Mouse (Mus musculus): Measurements from ENCODE around the gene BC055324. TPM values are rescaled to one million over a fixed set of nuclear protein-coding genes. Genes with fewer than 3 reads are reported as not detected.

The BC055324 gene
- polyA plus RNA-seq, 1 experiment, result 8.2 TPM

GRCm38 (mm10) chr1:164001831-164002452 is 7.3 kb upstream of the BC055324 start:
- DNase-seq (ENCODE audit: low read depth), result no peak
- TF ChIP-seq POLR2A (IDR thresholded peaks at IDR 0.05; ENCODE audit: borderline replicate concordance, extremely low read depth, insufficient read depth, insufficient read length, poor library complexity, severe bottlenecking), result no peak
- TF ChIP-seq CTCF (IDR thresholded peaks at IDR 0.05; ENCODE audit: borderline replicate concordance, extremely low read depth, insufficient read depth, insufficient read length), result no peak

- no peak for DNase-seq (ENCODE audit: low read depth)
- TF ChIP-seq CTCF (IDR thresholded peaks at IDR 0.05; ENCODE audit: borderline replicate concordance, extremely low read depth, insufficient read depth, insufficient read length), result no peak
- no peak for TF ChIP-seq POLR2A (IDR thresholded peaks at IDR 0.05; ENCODE audit: borderline replicate concordance, extremely low read depth, insufficient read depth, insufficient read length, poor library complexity, severe bottlenecking)
Observed at GRCm38 (mm10) chr1:163995609-163995913, 965 bp upstream of the BC055324 start.

GRCm38 (mm10) chr1:163994173-163994720 is 349 bp downstream of the BC055324 start:
- TF ChIP-seq POLR2A (IDR thresholded peaks at IDR 0.05; ENCODE audit: borderline replicate concordance, extremely low read depth, insufficient read depth, insufficient read length, poor library complexity, severe bottlenecking) (no peak), CTCF (IDR thresholded peaks at IDR 0.05; ENCODE audit: borderline replicate concordance, extremely low read depth, insufficient read depth, insufficient read length) (no peak)
- no peak for DNase-seq (ENCODE audit: low read depth)

- TF ChIP-seq POLR2A (IDR thresholded peaks at IDR 0.05; ENCODE audit: borderline replicate concordance, extremely low read depth, insufficient read depth, insufficient read length, poor library complexity, severe bottlenecking) (no peak), CTCF (IDR thresholded peaks at IDR 0.05; ENCODE audit: borderline replicate concordance, extremely low read depth, insufficient read depth, insufficient read length) (no peak)
- no peak for DNase-seq (ENCODE audit: low read depth)
Observed at GRCm38 (mm10) chr1:163992371-163992770, 2.2 kb downstream of the BC055324 start.

DNA sequence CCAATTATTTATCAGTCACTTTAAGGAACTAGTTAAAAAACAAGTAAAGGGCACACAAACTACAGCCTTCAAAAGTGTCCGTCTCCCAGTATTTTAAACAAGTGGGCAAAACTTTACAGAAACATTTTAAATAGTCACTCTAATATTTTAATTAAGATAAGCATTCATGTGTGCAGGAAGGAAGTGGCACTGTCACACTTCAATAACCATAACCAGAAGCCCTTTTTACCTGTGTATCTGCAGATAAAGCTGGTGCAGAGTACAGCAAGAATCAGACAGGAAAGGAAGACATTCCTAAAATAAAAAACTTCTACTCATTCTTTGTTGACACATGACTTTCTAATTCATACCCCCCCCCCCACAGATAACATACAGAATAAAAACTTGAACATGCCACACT is 18.1 kb downstream of the BC055324 start:
- no peak for DNase-seq (ENCODE audit: low read depth)
- TF ChIP-seq CTCF (IDR thresholded peaks at IDR 0.05; ENCODE audit: borderline replicate concordance, extremely low read depth, insufficient read depth, insufficient read length) (no peak), POLR2A (IDR thresholded peaks at IDR 0.05; ENCODE audit: borderline replicate concordance, extremely low read depth, insufficient read depth, insufficient read length, poor library complexity, severe bottlenecking) (no peak)

DNA sequence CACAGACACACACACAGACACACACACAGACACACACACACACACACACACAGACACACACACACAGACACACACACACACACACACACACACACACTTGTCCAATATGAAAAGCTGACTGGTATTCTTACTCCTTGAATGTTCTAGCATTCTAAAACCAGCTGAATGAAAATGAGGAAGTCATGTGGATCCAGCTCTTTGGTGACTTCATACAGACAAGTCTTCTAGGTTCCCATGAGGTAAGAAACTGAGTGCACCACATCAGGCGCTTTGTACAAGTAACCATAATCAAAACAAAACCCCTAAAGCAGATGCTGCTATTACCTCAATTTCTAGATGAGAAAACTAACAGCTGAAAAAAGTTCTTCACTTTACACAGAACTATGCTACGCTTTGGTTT is 19.5 kb downstream of the BC055324 start:
- no peak for DNase-seq (ENCODE audit: low read depth)
- TF ChIP-seq CTCF (IDR thresholded peaks at IDR 0.05; ENCODE audit: borderline replicate concordance, extremely low read depth, insufficient read depth, insufficient read length) (no peak), POLR2A (IDR thresholded peaks at IDR 0.05; ENCODE audit: borderline replicate concordance, extremely low read depth, insufficient read depth, insufficient read length, poor library complexity, severe bottlenecking) (no peak)

GRCm38 (mm10) chr1:163974471-163974870 is 20.1 kb downstream of the BC055324 start:
- TF ChIP-seq POLR2A (IDR thresholded peaks at IDR 0.05; ENCODE audit: borderline replicate concordance, extremely low read depth, insufficient read depth, insufficient read length, poor library complexity, severe bottlenecking) (no peak), CTCF (IDR thresholded peaks at IDR 0.05; ENCODE audit: borderline replicate concordance, extremely low read depth, insufficient read depth, insufficient read length) (no peak)

DNA sequence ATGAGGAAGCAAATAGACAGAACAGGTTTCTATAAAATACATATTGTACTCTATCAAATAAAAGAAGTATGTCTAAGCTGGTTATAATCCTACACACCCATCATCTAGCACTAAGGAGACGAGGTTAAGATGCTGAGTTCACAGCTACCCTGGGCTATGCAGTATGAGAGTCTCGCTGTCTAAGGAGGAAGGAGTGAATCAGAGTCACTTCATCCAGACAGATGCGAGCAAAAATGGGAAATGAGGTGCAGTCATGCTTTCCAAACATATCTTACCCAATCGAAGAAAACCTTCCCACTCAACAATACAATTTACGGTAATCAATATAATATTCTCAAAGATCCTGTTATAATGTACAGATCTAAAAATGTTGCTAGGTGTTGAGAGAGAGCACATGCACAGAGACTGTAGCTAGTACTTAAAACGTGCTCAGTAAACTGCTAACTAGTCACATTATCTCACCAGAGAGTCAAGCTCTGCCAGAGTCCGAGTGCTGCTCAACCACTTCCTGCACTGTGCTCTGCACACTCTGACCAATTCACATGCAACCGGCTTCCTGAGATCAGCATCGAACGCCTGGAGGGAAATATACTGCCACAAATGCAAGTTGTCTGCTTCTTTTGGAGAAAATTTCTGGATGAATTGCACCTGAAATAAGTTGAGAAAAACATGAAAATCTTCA is 30.4 kb downstream of the BC055324 start:
- no peak for DNase-seq (ENCODE audit: low read depth)
- TF ChIP-seq CTCF (IDR thresholded peaks at IDR 0.05; ENCODE audit: borderline replicate concordance, extremely low read depth, insufficient read depth, insufficient read length) (no peak), POLR2A (IDR thresholded peaks at IDR 0.05; ENCODE audit: borderline replicate concordance, extremely low read depth, insufficient read depth, insufficient read length, poor library complexity, severe bottlenecking) (no peak)

More at GRCm38 (mm10) chr1:163974471-163974870, 20.1 kb downstream of the BC055324 start:
- DNase-seq (ENCODE audit: low read depth), result no peak

GRCm38 (mm10) chr1:163958036-163958435 is 36.6 kb downstream of the BC055324 start:
- no peak for TF ChIP-seq POLR2A (IDR thresholded peaks at IDR 0.05; ENCODE audit: borderline replicate concordance, extremely low read depth, insufficient read depth, insufficient read length, poor library complexity, severe bottlenecking)
- TF ChIP-seq CTCF (IDR thresholded peaks at IDR 0.05; ENCODE audit: borderline replicate concordance, extremely low read depth, insufficient read depth, insufficient read length), result no peak
- DNase-seq (ENCODE audit: low read depth), result no peak

DNA sequence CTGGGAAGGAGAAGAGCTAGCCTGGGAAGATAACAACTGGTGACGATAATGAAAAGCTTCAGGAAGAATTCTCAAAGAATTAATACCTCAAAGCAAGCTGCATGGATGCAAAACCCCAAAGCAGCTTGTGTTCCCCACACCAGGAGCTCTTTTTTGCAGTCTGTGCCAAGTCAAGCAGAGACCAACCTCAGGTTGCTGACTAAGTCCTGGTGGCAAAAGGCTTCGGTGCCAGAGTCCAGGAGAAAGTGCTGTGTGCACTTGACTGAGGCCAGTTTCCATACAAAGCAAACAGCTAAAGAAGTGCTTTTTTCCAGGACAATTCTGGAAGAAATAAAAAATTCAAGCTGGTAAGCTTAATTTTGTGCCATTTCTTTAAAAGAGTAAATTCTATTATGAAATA is 41.2 kb downstream of the BC055324 start:
- TF ChIP-seq POLR2A (IDR thresholded peaks at IDR 0.05; ENCODE audit: borderline replicate concordance, extremely low read depth, insufficient read depth, insufficient read length, poor library complexity, severe bottlenecking) (no peak), CTCF (IDR thresholded peaks at IDR 0.05; ENCODE audit: borderline replicate concordance, extremely low read depth, insufficient read depth, insufficient read length) (no peak)
- no peak for DNase-seq (ENCODE audit: low read depth)

DNA sequence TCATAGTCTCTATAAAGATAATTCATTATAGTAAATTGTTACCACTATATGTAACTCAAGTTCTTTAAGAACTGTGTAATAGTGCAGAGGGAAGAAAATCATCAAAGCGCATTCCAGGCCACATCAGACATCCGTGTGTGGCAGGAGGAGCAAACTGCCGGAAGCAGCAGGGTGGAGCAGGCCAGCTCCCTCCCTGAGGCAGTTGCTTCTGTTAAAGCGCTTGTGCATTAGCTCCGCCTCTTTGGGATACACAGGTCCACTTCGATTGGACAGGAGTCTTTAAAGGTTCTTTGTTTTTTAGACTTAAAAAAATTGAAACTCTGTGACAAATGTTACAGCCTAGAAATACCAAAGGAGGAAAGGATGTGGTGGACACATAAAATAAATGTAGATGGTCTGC is 52.5 kb downstream of the BC055324 start:
- TF ChIP-seq CTCF (IDR thresholded peaks at IDR 0.05; ENCODE audit: borderline replicate concordance, extremely low read depth, insufficient read depth, insufficient read length), result no peak
- TF ChIP-seq POLR2A (IDR thresholded peaks at IDR 0.05; ENCODE audit: borderline replicate concordance, extremely low read depth, insufficient read depth, insufficient read length, poor library complexity, severe bottlenecking), result no peak

DNA sequence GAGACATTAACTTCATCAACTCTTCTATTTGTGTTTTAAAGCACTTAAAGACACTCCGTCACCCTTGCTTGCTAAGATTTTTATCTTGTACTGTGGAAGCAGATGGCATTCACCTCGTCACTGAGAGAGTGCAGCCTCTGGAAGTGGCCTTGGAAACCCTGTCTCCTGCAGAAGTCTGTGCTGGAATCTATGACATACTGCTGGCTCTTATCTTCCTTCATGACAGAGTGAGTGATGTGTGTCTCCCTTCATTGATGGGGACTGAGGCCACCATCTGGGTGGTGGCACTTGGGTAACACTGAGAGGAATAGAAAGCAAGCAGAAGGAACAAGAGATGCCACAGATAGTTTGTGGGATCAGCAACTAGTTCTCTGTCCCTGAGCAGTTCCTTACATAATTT is 60.0 kb downstream of the BC055324 start:
- DNase-seq (ENCODE audit: low read depth), result no peak
- TF ChIP-seq CTCF (IDR thresholded peaks at IDR 0.05; ENCODE audit: borderline replicate concordance, extremely low read depth, insufficient read depth, insufficient read length) (no peak), POLR2A (IDR thresholded peaks at IDR 0.05; ENCODE audit: borderline replicate concordance, extremely low read depth, insufficient read depth, insufficient read length, poor library complexity, severe bottlenecking) (no peak)

More for the DNA sequence above, 52.5 kb downstream of the BC055324 start:
- no peak for DNase-seq (ENCODE audit: low read depth)
